Mouse (Mus musculus) adipocyte (in vitro differentiated cells): ENCODE measurements around the gene Kdsr.

ENCODE experiments used
- DNase-seq: peaks from one replicate; pipeline ENCODE4 v3.0.0-alpha.2; 2016; ENCODE audit warnings: low spot score

Kdsr gene

DNA sequence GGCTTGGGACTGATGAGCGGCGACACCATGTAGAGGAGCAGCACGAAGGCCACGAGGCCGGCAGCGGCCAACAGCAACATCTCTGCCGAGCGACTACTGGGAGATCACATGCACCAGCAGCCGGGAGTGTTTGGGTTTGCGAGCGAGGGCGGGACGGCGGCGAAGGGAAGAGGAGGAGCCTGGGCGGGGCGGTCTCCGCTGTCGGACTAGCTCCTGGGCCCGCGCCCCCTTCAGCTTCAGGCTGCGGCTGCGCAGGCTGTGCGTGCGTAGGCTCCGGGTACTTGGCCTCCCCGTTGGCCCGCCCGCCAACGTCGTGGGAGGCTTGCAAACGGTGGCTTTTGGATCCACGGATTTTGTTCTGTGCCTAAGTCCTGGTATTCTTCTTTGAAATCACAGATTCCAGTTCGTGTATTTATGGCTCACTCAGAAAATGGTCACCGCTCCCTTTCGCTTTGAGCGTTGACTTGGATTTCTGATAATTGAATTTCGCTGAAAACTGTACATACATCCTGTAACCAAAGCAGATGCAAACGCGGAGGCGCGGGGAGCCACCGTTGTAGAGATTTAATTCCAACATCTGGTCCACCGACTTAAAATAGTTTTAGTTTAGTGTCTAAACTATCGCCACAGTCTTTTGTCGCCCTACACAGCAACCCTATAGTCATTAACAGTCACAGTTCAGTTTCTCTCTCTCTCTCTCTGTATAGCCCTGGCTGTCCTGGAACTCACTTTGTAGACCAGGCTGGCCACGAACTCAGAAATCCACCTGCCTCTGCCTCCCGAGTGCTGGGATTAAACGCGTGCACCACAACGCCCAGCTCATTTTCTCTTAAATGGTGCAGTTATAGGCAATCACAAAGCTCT lies at the start of gene Kdsr:
Gene Kdsr (minus strand): TSS at position 156 of the 864 bp plus-strand sequence.
- DNase-seq, result peak; percentile 98

DNA sequence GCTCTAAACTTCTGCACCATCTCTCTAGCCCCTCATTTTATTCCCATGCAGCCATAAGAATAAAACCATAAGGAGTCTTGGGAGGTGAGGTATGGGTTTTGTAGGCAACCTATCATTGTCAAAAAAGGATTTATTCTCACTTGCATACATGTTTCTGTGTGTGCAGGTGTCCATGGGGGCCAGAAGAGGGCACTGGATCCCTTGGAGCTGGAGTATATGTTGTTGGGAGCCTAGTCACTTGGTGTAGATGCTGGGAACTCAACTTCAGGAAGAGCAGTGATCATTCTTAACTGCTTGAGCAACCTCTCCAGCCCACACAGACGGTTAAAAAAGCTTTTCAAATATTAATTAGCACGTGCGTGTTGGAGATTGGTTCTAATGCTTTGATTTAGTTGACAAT lies 40.4 kb upstream of the Kdsr start:
- DNase-seq, result no peak

DNA sequence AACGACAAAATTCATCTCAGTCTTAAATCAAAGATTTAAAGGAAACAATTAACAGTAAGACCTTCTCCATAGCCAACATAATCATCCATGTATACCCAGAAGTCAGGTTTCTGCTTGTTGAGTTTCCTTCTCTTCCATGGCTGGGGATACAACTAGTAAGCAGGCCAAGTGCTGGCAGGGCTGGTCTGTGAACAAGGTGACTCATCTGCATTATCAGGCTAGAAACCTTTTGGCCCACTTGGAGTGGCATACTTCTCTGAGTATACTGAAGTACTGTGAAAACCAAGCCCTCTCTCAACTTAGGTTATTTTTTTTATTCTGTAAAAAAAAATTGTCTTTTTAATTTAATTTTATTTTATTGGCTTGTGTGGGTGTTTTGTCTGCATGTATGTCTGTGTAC lies 39.9 kb upstream of the Kdsr start:
- peak; percentile 48 for DNase-seq

DNA sequence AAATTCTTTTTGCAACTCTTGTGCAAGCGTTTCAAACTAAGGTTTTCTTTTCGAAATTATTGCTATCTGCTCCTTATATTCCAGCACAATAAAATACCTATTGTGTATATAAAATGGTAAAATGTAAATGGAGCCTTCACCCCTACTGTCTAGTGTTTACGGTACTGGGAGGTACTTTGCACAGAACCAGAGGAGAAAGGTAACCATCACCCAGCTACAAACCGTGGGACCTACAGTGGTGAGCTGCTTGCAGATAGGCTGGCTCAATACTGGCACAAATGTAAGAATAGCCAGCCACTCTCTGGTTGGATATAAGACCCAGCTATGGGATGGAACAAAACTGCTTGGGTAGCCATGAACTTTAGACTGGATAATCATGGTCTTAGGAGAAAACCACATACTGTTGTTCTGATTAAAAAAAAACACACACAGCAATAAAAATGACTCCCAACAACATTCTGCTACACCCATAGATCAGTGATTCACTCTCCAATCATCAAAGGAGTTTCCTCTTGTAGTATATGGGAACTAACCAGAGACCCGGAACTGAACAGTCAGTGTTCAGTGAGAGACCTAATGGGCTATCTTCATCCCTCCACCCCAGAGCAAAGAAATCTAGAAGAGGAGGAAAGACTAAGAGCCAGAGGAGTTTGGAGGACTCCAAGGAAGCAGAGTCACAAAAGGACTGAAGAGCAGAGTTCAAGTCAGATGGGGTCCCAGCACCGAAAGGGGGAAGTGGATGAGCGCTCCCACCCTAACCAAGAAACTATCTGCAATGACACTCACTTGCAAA lies 37.7 kb upstream of the Kdsr start:
- DNase-seq, result no peak

DNA sequence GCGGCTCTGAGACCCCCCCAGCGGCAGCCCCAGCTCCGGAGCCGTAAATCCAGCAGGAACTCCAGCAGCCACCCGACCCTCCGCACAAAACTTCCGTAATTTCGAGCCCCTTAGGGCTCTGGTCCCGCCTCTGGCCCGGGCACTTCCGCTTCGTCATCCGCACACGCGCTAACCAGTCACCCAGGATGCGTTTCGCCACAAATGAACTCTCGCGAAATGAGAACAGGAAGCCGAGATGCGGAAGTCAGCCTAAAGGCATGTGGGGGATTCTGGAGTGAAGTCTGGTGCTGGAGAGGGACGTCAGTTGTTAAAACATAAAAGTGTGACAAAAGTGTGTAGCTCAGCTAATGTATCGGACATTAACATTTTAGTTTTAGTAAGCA lies 37.0 kb upstream of the Kdsr start, which contains the start of gene Vps4b:
Gene Vps4b (minus strand): TSS at position 187 of the 383 bp plus-strand sequence.
- peak; percentile 97 for DNase-seq

DNA sequence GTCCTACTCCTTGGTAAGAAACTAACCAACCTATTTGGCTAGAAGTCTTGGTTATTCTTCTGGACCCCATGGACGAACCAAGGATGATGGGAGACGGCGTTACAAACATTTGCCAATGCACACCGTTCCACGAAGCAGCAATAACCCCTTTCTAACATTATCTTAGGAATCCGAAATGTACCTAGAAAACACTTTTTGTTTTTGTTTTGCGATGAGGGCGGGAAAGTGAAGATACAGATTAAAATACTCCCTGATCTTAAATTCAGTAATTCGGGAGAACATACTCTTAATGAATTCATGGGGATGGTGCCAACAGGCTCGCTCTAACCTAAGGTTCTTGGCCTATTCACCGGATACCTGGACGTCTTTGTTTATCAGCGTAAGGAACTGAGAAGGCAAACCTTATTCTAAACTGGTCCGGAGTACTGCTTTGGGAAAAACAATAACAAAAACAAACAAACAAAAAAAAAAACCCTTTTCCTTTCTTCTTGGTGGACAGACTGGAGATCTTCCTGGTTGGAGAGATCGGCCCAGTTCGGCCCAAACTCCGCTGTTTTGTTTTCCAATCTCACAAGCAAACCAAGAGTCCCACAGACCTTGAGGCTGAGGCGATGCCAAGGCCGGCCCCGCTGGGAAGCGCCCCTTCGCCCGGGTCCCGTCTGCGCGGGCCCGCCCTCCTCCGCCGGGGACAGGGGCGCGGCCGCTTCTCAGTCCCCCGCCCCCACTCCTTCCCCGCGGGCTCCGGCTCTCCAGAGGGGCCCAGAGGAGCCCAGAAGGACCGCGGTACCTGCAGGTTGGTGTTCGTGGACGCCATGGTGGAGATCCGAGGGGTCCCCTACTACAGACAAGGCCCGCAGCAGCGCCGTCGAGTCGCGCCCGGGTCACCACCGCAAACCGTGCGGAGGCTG lies 36.4 kb upstream of the Kdsr start:
- DNase-seq, result peak; percentile 55

DNA sequence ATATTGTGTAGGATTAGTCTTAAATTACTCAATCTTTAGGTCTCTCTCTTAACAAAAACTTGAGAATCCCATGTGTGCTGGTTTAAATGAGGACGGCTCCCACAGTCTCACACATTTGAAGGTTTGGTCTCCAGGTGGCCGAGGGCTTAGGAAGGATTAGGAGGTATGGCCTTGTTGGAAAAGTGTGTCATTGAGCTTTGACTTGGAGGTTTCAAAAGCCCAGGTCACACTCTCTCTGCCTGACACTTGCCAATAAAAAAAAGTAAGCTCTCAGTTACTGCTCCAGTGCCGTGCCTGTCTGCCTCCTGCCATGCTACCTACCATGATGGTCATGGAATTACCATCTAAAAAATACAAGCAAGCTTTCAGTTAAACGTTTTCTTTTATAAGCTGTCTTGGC lies 15.4 kb upstream of the Kdsr start:
- DNase-seq, result no peak

DNA sequence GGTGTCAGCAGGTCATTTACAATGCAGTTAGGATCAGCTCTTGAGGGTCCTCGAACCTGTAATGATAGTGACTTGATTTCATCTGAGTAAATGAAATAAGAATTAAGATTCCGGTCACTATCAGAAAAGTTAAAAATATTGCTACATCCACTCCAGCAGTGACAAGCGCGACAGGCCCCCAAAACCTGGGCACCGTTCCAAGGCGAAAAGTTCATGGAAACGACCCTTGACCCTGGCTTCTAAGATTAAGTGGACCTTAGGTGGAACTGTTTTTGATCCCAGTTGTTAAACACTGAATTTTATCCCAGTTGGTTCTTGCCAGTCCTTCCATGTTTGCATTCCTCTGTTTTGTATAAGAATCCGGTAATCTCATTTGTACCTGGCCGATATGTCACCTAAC lies 14.6 kb upstream of the Kdsr start:
- no peak for DNase-seq

DNA sequence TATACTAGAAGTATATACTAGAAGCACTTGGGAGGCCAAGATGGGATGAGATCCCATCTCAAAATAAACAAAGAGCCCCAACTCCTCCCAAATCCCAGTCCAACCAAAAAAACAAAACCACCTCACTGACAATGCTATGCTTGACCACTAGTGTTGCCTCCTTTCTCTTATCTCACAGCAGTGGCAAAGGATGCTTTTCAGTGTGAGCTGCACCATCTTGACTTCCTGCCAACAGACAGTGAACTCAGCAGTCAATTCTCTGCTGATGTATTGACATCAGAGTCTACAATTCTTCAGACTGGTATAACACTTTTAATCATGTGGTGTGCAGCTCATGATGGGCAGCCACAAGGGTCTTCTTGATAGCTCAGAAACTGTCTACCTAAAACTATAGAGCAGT lies 9.2 kb upstream of the Kdsr start:
- no peak for DNase-seq

DNA sequence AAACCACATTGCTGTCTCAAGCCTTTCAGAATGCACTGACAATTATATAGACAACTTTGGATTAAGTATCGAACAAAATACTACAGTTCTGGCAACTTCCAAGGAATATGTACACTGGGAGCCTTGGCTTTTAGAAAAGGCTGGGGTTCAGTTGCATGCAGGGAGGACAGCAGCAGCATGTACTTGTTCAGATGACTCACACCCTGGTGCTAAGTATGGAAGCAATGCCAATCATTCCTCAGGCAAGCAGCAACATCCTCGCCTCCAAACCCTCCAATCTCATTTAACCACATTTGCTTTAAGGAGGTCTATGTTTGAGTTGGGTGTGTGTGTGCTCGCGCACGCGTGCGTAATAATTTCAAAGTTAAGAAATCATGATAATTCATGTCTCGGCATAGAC lies 6.2 kb upstream of the Kdsr start:
- no peak for DNase-seq

DNA sequence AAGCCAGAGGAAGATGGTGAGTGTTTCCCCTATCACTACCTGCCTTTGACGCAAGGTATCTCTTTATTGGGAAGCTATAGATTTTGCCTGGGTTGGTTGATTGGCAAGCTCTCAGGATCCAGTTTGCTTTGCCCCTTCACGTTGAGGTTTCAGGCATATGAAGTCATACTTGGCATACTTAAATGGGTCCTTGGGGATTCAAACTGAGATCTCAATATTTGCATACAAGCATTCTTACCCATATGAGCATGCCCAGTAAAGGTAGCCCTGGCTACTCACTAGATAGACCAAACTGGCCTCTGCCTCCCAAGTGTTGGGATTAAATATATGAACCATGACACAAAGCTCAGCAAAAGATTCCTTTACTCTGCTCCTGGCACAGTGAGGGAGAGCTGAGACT lies 5.3 kb upstream of the Kdsr start:
- DNase-seq, result no peak

DNA sequence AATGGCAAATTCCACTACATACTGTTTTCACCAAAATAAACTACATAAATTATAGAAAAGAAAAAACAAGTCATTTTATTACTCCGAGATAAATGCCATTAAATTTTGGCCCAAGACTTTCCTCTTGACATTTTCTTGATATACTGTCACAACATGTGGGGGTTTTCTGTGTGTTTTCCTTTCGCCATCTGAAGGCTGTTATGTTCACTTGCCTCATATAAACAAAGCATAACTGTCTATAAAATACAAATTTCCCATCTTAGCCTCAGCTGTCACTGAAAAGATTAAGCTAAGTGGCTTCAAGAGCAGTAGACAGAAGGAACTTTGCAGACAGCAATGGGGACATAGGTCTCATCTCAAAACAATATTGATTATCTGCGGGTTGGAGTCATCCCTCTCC lies 4.8 kb upstream of the Kdsr start:
- DNase-seq, result no peak

DNA sequence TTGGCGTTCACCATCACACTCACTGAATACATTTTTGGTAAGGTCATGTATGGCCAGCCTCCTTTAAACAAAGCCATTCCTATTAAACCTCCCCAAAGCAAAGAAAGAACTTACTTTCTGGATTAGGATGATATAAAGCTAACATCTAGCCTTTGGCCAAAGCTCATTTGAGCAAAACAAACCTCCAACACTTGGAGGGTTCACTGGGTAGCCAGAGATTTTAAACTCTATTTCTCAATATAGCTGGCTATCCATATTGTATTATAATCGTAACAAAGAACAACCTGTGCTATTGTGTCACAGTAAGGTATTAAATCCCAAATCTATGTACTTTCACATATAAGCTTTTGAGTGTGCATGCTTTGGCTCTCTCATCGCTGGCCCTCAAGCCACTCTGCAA lies 1.2 kb upstream of the Kdsr start:
- DNase-seq, result no peak

DNA sequence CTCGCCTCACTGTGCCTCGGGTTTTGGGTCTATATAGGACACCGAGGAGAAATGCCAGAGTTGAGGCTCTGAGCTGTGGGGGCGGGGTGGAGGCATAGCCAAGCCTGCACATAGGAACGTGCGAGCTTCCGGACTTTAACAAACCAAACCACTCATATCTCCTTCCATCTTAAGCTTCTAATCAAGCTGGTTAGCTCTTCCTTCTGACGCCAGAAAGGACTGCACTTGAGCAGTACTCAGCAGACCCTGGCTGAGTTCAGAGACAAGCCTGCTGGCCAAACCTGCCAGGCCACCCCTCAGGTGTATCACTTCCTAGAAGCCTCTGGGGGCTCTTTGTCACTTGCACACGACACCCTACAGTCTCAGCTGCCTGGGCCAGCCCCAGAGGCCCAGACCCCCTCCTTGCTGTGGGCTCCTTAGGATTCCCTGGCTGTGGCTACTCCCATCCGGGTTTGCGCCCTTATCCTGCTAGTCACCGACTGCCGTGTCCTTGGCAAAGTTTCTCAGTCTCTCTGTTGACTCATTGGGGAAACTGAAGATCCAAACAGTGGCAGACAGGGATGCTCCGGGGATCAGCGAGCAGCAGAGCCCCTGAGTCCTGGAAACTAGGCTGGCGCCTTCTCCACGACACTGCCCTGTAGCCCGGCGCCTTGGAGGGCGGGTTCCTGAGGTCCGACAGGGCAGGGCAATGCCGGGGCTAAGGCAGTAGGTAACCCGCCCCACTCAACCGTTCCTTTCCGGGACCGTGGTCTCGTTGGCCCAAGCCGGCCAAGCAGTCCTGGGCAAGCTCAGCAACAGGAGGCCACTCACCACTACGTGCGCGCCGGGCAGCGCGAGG lies 574 bp downstream of the Kdsr start:
- DNase-seq, result peak; percentile 35

DNA sequence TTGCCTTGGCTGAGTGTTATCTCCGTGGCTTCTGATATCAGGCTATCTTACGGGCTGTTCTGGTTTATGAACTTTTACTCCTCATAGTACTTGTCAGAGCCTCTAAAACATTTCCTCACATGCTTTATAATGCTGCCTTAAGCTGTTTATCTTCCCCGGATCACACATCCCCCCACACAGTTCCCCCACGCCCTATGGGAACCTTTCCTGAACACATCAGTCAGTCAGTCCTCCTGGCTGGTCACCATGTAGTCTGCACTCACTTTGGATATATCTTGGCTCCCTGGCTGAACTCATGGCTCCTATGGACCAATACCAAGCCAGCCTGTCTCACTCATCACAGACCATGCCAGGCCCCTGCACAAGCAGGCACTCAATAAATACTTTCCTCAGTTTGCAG lies 2.9 kb downstream of the Kdsr start:
- DNase-seq, result no peak

DNA sequence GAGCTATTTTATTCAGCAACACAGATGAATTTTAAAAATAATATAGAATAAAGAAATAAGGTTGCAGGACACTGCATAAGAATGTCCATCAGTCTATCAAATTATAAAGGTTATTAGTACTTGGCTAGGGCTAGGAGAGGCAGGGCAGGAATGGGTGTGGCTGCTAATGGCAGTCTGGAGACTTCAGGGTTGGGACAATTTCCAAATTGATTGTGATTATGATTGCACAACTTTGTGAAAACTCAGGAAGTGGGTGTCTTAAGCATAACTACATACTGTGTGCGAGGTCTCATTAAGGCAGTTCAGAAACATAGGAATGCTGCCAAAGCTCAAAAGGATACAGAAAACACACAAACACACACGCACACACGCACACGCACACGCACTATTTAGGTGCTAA lies 7.5 kb downstream of the Kdsr start:
- no peak for DNase-seq

DNA sequence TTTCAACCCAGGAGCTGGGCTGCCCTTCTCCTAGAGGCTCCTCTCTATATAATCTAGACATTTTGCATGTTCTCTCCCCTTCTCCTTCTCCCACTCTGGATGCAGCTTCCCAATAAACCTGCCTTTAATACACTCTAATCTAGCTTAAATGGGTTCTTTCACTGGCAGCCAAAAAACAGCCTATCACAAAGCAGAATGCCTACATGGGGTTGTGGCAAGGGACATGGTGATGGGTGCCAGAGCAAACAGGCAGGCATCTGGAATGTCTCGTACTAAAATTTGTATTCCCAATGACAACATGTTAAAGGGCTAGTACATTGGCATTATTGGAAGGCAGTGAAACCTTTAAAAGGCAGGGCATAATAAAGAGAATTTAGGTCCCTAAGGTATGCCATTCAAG lies 8.9 kb downstream of the Kdsr start:
- no peak for DNase-seq

DNA sequence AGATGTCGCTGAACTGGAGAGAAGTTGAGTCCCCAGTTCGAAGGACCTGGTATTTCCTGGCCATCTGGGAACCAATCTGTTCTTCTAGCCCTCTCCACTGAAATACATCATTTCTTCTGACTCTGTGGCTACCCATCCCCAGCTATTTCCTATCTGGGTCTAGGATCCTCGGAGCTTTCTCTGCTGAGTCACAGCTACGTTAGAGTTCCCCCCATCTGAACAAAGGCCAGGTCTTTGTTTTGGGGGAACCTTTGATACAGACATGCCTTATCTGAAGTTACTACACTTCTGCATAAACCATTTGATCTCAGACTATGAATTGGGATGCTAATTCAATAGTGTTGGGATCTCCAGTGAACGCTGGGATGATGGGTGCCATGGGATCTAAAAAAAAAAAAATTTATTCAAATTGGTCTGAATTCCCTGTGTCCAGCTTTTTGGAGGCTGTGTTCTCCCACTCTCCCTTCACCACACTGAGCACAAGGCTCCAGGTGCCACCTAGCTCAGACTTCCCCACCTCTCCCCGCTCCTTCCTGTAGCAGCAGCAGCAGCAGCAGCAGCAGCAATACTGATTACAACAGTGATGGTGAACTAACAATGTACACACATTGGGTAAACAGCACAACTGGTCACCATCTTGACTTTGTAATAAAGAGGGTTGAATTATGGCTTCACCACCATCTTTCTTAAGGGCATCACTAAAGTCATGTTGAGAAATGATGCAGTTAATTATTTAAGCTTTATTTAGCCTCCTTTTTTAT lies 10.8 kb downstream of the Kdsr start:
- no peak for DNase-seq

DNA sequence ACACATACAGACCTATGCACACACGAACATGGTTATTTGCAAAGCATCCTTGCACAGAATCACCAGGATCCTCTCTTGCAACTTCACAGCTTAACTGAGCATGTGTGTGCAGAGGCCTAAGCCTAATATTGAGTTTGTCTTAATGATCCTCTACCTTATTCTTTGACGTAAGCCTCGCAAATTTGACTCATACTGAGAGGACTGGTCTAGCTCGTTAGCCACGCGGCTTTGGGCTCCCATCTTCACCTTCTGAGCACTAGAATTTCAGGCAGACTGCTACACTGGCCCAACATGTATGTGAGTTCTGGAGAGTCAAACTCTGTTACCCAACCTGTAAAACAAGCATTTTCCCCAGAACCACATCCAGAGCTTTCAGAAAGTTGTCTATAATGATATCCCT lies 16.5 kb downstream of the Kdsr start:
- DNase-seq, result no peak

DNA sequence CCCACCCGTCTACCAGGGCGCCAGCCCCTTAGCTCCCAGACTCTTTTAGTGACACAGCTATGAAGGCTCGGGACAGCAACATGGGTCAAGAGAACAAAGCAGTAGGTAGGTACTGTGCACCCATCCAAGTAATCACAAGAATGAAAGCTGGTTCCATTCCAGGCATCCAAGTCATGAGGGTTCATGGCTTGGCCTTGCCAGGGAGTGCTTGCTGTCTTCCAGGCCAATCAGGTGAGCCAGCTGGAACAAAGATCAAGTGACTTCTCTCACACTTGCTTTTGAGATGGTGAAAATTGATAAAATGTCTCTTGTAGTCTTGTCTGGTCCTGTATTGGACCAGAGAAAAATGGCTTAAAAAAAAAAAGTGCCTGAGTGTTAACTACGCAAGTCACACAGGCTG lies 18.8 kb downstream of the Kdsr start:
- DNase-seq, result peak; percentile 38

DNA sequence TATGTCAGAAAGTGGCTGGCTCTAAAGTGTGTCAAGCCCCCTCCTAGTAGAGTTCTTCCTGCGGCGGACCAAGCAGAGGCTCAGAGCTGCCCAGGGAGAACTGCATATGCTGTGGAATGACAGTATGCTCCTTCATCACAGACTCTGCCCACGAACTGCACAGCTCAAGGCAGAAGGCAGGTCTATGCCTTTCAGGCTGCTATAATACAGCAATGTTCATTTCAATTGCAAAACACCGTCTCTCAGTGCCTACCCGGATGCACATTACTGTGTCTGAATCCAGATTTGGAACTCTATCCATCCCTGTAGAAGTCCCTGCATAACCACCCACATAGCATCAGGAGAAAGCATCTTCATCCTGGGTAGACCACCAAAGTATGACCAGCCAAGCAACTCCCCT lies 19.7 kb downstream of the Kdsr start:
- no peak for DNase-seq
